Mouse (Mus musculus) heart, embryonic 11.5 days (tissue): Measurements from ENCODE around the gene Art5. TPM values are rescaled to one million over a fixed set of nuclear protein-coding genes. Genes with fewer than 3 reads are reported as not detected.

Source experiments
- ATAC-seq: fragments of 200-750 bp; cut with Nextera tagmentation; replicated peaks from 2 replicates; pipeline ENCODE4 v1.8.0; 2017; ENCODE audit warnings: moderate library complexity; ENCODE audit not compliant: insufficient number of reproducible peaks, low FRiP score, low TSS enrichment
- H3K27ac ChIP-seq: fragments of 300-500 bp; sonication (generic); 2 replicates; pipeline ENCODE4 v1.5.1; 2014; ENCODE audit warnings: mild to moderate bottlenecking, low read depth, low read length
- H3K27me3 ChIP-seq: fragments of 300-500 bp; sonication (generic); 2 replicates; pipeline ENCODE4 v1.6.1; 2014; ENCODE audit warnings: mild to moderate bottlenecking, low read length, mixed read lengths; ENCODE audit not compliant: control insufficient read depth, insufficient read depth
- H3K36me3 ChIP-seq: fragments of 300-500 bp; sonication (generic); 2 replicates; pipeline ENCODE4 v1.6.1; 2014; ENCODE audit warnings: mild to moderate bottlenecking, low read length, moderate library complexity, mixed read lengths; ENCODE audit not compliant: control insufficient read depth, insufficient read depth
- H3K4me1 ChIP-seq: fragments of 300-500 bp; sonication (generic); 2 replicates; pipeline ENCODE4 v1.6.1; 2014; ENCODE audit warnings: low read length; ENCODE audit not compliant: control insufficient read depth, insufficient read depth
- H3K4me2 ChIP-seq: fragments of 300-500 bp; sonication (generic); 2 replicates; pipeline ENCODE4 v1.6.1; 2014; ENCODE audit warnings: mild to moderate bottlenecking, moderate library complexity
- H3K4me3 ChIP-seq: fragments of 300-500 bp; sonication (generic); 2 replicates; pipeline ENCODE4 v1.5.1; 2014; ENCODE audit warnings: low read depth, low read length
- H3K9ac ChIP-seq: fragments of 300-500 bp; sonication (generic); 2 replicates; pipeline ENCODE4 v1.6.1; 2014; ENCODE audit warnings: mild to moderate bottlenecking, low read depth, low read length, moderate library complexity
- H3K9me3 ChIP-seq: fragments of 300-500 bp; sonication (generic); replicated peaks from 2 replicates; pipeline ENCODE4 v1.6.1; 2016; ENCODE audit warnings: low read length; ENCODE audit not compliant: control insufficient read depth
- WGBS: fragments of 180-500 bp; shearing (Covaris S2); extraction: QIAGEN DNeasy Blood & Tissue Kit; methylation state at CpG from one replicate; pipeline ENCODE4 v1.1.7; 2014; ENCODE audit not compliant: insufficient replicate concordance; 5-methylcytosine and 5-hydroxymethylcytosine counted together
- polyA plus RNA-seq: library from polyadenylated mRNA; unstranded; fragments of >200 nt; fragmentation: Nextera tagmentation; extraction: Ambion mirVana; gene quantifications from 2 replicates; pipeline ENCODE4 v1.2.1, GENCODE M21; 2014

Gene Art5
- polyA plus RNA-seq, 1 experiment from 2014 or later: 0.84 TPM

DNA sequence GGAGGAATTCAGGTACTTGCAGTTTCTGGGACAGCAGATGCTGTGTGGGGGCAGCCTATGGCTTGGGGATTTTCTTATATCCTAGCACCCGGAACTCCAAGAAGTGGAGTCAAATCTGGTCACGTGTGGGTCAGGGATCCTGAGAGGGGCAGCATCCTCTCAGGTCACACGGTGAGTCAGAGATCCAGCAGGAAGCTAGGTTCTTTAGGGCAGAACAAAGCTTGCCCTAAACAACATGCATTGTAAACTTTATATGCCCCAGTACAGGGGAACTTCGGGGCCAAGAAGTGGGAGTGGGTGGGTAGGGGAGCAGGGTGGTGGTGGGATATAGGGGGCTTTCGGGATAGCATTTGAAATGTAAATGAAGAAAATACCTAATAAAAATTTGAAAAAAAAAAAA, 8.4 kb downstream of the Art5 start:
- Histone ChIP-seq H3K9ac (peak overlapping the region; percentile 25; the same call in 1 of the 2 replicates), H3K4me2 (no peak overlapping the region; the same call in 1 of the 2 replicates), H3K4me1 (peaks cover 24% of the 10 kb centered on the region), H3K27ac (peak overlapping the region; percentile 51; the same call in 1 of the 2 replicates), H3K27me3 (no peaks in the 10 kb centered on the region), H3K4me3 (no peak overlapping the region), H3K36me3 (no peaks in the 10 kb centered on the region), H3K9me3 (no peaks in the 10 kb centered on the region)
- no peak for ATAC-seq
- WGBS: 54% methylated on average over 5 of the region's 5 CpGs

DNA sequence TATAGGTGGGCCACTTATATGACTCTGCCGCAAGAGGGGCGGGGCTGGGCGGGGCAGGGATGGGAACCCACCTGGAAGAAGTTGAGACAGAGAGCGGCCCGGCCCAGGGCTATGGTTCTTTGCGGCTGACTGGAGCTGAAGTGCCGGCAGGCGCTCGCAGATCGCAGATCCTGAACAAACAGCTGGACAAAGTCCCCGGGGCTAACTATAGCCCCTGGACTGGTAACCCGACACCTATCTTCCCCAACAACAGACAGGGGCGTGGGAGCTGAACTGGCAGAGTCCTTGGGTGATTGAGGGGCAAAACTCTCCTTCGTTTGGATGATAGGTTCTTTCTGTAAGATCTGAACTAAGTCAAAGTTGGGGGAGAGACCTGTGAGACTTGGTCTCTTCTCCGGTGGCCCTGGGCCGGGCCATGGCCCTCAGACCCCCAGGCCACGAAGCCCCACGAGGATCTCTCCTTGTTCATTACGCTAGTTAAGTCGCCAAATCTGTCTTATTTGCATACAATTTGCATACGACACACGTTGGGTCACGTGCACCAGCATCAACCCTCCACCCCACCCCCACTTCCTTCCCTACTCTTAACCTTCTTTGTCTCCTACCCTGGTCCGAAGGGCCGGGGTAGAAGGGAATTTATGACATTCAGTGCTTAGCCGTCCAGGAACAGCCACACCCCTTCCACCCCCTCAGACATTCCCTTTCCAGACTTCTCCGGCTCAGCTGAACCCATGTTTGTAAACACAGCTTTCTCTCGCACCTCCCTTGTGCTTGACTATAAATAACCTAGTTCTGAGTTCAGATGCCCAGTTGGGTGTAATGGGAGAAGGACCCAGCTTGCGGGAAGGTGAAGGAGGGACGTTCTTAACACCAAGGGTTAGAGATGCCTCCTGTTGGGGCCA, 9.3 kb downstream of the Art5 start:
- Histone ChIP-seq H3K27ac (peak overlapping the region; percentile 51; the same call in 1 of the 2 replicates), H3K9ac (peak overlapping the region; percentile 62), H3K4me2 (peak overlapping the region; percentile 74), H3K36me3 (no peaks in the 10 kb centered on the region), H3K4me3 (peak overlapping the region; percentile 35), H3K4me1 (peaks cover 24% of the 10 kb centered on the region), H3K9me3 (no peaks in the 10 kb centered on the region), H3K27me3 (no peaks in the 10 kb centered on the region)
- WGBS: 4% methylated on average over 30 of the region's 30 CpGs
- 0 out of 2 replicates have a peak, but pooled peaks have one; percentile 37 for ATAC-seq

DNA sequence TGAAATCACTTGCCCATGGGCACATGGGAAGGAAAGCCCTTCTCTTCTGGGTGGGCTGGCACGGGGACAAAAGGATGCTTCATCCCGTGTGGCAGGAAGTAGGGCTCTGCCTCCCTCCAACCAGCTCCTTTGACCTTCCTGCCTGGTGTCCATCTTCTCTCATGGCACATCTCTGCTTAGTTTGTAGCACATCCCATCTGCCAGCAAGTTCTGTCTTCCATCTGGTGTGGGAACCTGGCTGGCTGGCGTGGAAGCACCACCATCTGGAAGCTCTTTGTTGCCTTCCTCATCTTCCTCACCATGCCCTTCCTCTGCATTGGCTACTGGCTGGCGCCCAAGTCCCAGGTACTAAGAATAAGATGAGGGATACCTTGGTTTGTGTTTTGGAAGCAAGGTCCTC, 22.0 kb downstream of the Art5 start:
- H3K4me3 ChIP-seq: no peak overlapping the region
- 77% methylated on average over 4 of the region's 4 CpGs for WGBS
- ATAC-seq: no peak
- peaks cover 9% of the 10 kb centered on the region for H3K36me3 ChIP-seq
- no peak overlapping the region for H3K4me2 ChIP-seq
- no peak overlapping the region for H3K9ac ChIP-seq
- H3K27ac ChIP-seq: no peak overlapping the region
- H3K4me1 ChIP-seq: no peaks in the 10 kb centered on the region
- no peaks in the 10 kb centered on the region for H3K27me3 ChIP-seq
- H3K9me3 ChIP-seq: 0 out of 2 replicates have a peak, but pooled peaks cover 2% of the 10 kb centered on the region

DNA sequence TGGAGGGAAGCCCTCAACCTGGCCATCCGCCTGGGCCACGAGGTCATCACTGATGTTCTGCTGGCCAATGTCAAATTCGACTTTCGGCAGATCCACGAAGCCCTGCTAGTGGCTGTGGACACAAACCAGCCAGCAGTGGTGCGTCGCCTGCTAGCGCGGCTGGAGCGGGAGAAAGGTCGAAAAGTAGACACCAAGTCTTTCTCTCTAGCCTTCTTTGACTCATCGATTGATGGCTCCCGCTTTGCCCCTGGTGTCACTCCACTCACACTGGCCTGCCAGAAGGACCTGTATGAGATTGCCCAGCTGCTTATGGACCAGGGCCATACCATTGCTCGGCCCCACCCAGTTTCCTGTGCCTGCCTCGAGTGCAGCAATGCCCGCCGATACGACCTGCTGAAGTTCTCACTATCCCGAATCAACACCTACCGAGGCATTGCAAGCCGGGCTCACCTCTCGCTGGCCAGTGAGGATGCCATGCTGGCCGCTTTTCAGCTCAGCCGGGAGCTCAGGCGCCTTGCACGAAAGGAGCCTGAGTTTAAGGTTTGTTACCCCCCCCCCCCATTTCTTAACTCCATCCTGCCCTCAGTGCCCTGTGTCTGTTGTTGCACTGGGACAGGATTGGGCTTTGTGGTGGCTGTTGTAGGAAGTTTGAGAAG, 25.1 kb downstream of the Art5 start:
- no peak overlapping the region for H3K27ac ChIP-seq
- no peaks in the 10 kb centered on the region for H3K4me1 ChIP-seq
- H3K27me3 ChIP-seq: no peaks in the 10 kb centered on the region
- no peak overlapping the region for H3K4me3 ChIP-seq
- no peak overlapping the region for H3K9ac ChIP-seq
- H3K4me2 ChIP-seq: no peak overlapping the region
- WGBS: 83% methylated on average over 26 of the region's 26 CpGs
- H3K9me3 ChIP-seq: no peaks in the 10 kb centered on the region
- H3K36me3 ChIP-seq: peaks cover 23% of the 10 kb centered on the region
- ATAC-seq: no peak

DNA sequence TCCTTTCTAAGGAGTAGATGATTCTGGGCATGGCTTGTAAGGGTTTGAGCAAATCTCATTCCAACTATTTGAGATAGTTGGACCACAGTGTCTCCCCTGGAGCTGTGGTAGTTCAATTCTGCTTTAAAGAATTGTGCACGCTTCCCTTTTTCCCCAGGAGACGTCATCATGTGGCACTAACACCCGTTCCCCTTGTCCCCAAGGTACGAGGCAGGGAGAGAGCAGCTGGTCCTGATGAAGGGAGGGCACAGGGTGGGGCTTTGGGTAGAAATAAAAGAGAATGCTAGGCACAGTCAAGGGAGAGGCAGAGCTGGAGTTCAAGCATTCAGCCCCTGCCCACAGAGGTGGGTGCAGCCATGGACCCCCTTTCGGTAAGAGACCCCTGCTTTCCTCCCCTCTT, 26.5 kb downstream of the Art5 start, which contains the start of gene Trpc2:
Trpc2 (plus strand) TSS at position 301 of the 400 bp plus-strand sequence.
- H3K36me3 ChIP-seq: peaks cover 30% of the 10 kb centered on the region

DNA sequence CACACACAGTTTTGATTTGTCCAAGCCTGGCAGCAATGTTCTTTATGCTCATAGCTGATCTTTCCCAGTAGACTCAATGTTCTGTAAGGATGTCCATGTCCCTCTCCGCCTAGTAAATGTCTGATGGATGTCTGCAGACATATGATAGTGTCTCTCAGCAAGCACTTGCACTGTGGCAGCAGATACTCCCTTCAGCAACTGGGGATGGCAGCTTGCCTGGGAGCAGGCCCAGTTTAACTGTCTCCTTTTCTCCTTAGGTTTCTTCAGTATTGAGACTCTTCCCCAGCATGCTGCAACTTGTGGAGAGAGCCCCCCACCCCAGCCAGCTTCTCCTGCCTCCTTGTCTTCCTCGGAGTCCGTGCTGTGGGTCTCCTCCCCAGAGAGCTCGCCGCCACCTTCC, 27.5 kb downstream of the Art5 start:
- Histone ChIP-seq H3K9me3 (no peaks in the 10 kb centered on the region), H3K27ac (no peak overlapping the region), H3K4me2 (no peak overlapping the region), H3K4me1 (no peaks in the 10 kb centered on the region), H3K36me3 (peaks cover 34% of the 10 kb centered on the region), H3K9ac (no peak overlapping the region), H3K27me3 (no peaks in the 10 kb centered on the region), H3K4me3 (no peak overlapping the region)
- no peak for ATAC-seq
- 95% methylated on average over 5 of the region's 5 CpGs for WGBS

More for the DNA sequence above, 26.5 kb downstream of the Art5 start, which contains the start of gene Trpc2:
- H3K9ac ChIP-seq: no peak within 1 kb of the TSS
- WGBS: 89% methylated on average over 5 of the region's 5 CpGs
- no peak within 1 kb of the TSS for H3K4me3 ChIP-seq
- no peak within 1 kb of the TSS for H3K4me2 ChIP-seq
- no peaks in the 10 kb centered on the region for H3K9me3 ChIP-seq
- no peak within 1 kb of the TSS for H3K27ac ChIP-seq
- no peaks in the 10 kb centered on the region for H3K4me1 ChIP-seq
- H3K27me3 ChIP-seq: no peaks in the 10 kb centered on the region
- no peak for ATAC-seq

DNA sequence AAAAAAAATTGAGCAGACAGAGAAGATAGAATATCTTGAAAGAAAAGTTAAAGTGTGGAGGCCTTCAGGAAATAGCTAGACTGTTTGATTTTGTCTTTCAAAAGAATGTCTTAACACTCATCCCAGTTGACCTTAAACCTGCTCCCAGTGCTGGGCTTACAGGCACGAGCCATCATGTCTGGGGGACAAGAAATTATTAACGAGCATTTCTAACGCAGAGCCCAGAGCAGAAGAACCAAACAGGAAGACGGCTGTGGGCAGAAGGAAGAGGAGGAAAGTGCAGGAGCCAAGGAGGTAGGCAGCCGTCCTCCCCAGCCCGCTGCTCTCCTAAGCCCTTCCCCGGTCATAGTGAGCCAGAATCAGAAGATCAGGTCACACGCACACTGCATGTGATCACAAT, 29.0 kb downstream of the Art5 start:
- Histone ChIP-seq H3K27ac (no peak overlapping the region), H3K36me3 (peaks cover 44% of the 10 kb centered on the region), H3K9ac (no peak overlapping the region), H3K4me2 (no peak overlapping the region), H3K27me3 (no peaks in the 10 kb centered on the region), H3K4me1 (no peaks in the 10 kb centered on the region), H3K9me3 (no peaks in the 10 kb centered on the region), H3K4me3 (no peak overlapping the region)
- ATAC-seq: no peak
- 89% methylated on average over 8 of the region's 8 CpGs for WGBS

DNA sequence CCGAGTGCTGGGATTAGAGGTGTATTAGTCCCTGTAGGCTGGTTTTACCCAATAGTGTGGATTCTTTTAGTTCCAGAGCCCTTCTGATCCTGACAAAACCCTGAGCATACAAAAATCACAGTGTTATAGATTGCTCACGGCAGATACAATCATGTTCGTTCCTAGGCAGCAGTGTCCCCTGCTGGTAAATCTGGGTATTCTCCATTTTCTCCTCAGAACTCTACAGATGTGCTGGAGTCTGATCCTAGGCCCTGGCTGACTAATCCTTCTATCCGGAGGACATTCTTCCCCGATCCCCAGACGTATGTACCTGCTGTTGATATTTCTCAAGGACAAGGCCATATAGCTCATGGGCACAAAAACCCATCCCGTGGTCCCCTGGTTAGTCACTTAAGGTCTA, 30.8 kb downstream of the Art5 start:
- peaks cover 52% of the 10 kb centered on the region for H3K36me3 ChIP-seq
- H3K4me1 ChIP-seq: no peaks in the 10 kb centered on the region
- 80% methylated on average over 7 of the region's 7 CpGs for WGBS
- ATAC-seq: no peak
- H3K9me3 ChIP-seq: no peaks in the 10 kb centered on the region
- no peaks in the 10 kb centered on the region for H3K27me3 ChIP-seq
- no peak overlapping the region for H3K9ac ChIP-seq
- no peak overlapping the region for H3K4me2 ChIP-seq
- H3K4me3 ChIP-seq: no peak overlapping the region
- no peak overlapping the region for H3K27ac ChIP-seq
